15 mouse cellular contexts compared by ENCODE assay signal in genomic region chr9:24878384-24879174, GRCm38 (mm10).
A peak's percentile ranks its signal among the peaks of the same experiment; 100 is the strongest.
DNase-seq lines count a peak whose midpoint lies in the region; ATAC-seq and TF ChIP-seq lines count a peak whose summit lies in the region.
"Had no signal": no experiment of that assay in that cellular context is flagged by ENCODE, and none has a peak within 500 bp of the region (broad histone marks: within the 10 kb centered on the region; RNA-seq: fewer than 3 reads in every experiment).

No protein-coding gene starts in this region.

- ATAC-seq in heart, embryonic 13.5 days (ENCODE audit: extremely low read depth, insufficient number of reproducible peaks, low FRiP score, low TSS enrichment), result no peak
- 0 out of 2 replicates have a peak, but pooled peaks have one; percentile 42 for ATAC-seq in hindbrain, embryonic 15.5 days (ENCODE audit: low FRiP score, low read depth)
- ATAC-seq in cerebellum, adult (ENCODE audit: insufficient number of reproducible peaks, low FRiP score, low TSS enrichment), result no peak
- no peak for ATAC-seq in liver, embryonic 12.5 days

- 58% methylated on average over 8 of the region's 8 CpGs for WGBS in heart, embryonic 13.5 days
- 29% methylated on average over 8 of the region's 8 CpGs for WGBS in forebrain, embryonic 10.5 days
- 21% methylated on average over 8 of the region's 8 CpGs for WGBS in hindbrain, embryonic 15.5 days
- 50% methylated on average over 8 of the region's 8 CpGs for WGBS in liver, embryonic 12.5 days (ENCODE audit: insufficient replicate concordance)

- H3K4me2 ChIP-seq in heart, embryonic 13.5 days, result no peak overlapping the region
- H3K4me2 ChIP-seq in hindbrain, embryonic 15.5 days, result no peak overlapping the region
- H3K4me2 ChIP-seq in liver, embryonic 12.5 days, result no peak overlapping the region
- H3K4me2 ChIP-seq: limb, embryonic 13.5 days had no signal

- peak overlapping the region; percentile 12; the same call in 1 of the 2 replicates for H3K27ac ChIP-seq in heart, embryonic 13.5 days (replicated peaks)
- H3K27ac ChIP-seq in ES-E14 (ENCODE audit: insufficient read depth, low read depth, low read length, poor library complexity, severe bottlenecking), result no peak overlapping the region
- H3K27ac ChIP-seq in forebrain, embryonic 10.5 days, result 0 out of 2 replicates have a peak overlapping the region, but pooled peaks have one; percentile 4
- H3K27ac ChIP-seq in hindbrain, embryonic 15.5 days (replicated peaks), result no peak overlapping the region
- no peak overlapping the region for H3K27ac ChIP-seq in liver, embryonic 12.5 days
- H3K27ac ChIP-seq: left cerebral cortex, adult 2 months; limb, embryonic 13.5 days had no signal

- H3K4me1 ChIP-seq in heart, embryonic 13.5 days, result peaks cover 47% of the 10 kb centered on the region
- peaks cover 4 to 11% of the 10 kb centered on the region in 2 experiments; a peak in 2 of 4 replicates for H3K4me1 ChIP-seq in ES-E14 (ENCODE audit: control insufficient read depth in 2 of 2, insufficient read depth in 2 of 2, low read length in 2 of 2, poor library complexity in 1 of 2)
- H3K4me1 ChIP-seq in forebrain, embryonic 10.5 days, result peaks cover 14% of the 10 kb centered on the region
- no peaks in the 10 kb centered on the region for H3K4me1 ChIP-seq in hindbrain, embryonic 15.5 days (replicated peaks)
- no peaks in the 10 kb centered on the region for H3K4me1 ChIP-seq in liver, embryonic 12.5 days
- H3K4me1 ChIP-seq: limb, embryonic 13.5 days; megakaryocyte, embryonic 14.5 days had no signal

- H3K36me3 ChIP-seq in heart, embryonic 13.5 days, result no peaks in the 10 kb centered on the region
- no peaks in the 10 kb centered on the region for H3K36me3 ChIP-seq in ES-E14 (ENCODE audit: control insufficient read depth, insufficient read depth, low read length, poor library complexity, severe bottlenecking)
- H3K36me3 ChIP-seq in forebrain, embryonic 10.5 days (replicated peaks), result no peaks in the 10 kb centered on the region
- no peaks in the 10 kb centered on the region for H3K36me3 ChIP-seq in hindbrain, embryonic 15.5 days
- H3K36me3 ChIP-seq in liver, embryonic 12.5 days, result no peaks in the 10 kb centered on the region
- H3K36me3 ChIP-seq: limb, embryonic 13.5 days had no signal

- no peaks in the 10 kb centered on the region for H3K9me3 ChIP-seq in heart, embryonic 13.5 days
- no peaks in the 10 kb centered on the region for H3K9me3 ChIP-seq in ES-E14 (ENCODE audit: control insufficient read depth, insufficient read depth, low read depth, low read length)
- H3K9me3 ChIP-seq in forebrain, embryonic 10.5 days, result no peaks in the 10 kb centered on the region
- H3K9me3 ChIP-seq in hindbrain, embryonic 15.5 days, result no peaks in the 10 kb centered on the region
- H3K9me3 ChIP-seq in liver, embryonic 12.5 days (replicated peaks), result no peaks in the 10 kb centered on the region
- H3K9me3 ChIP-seq: limb, embryonic 13.5 days had no signal

- no peaks in the 10 kb centered on the region for H3K27me3 ChIP-seq in heart, embryonic 13.5 days (replicated peaks)
- H3K27me3 ChIP-seq in forebrain, embryonic 10.5 days (ENCODE audit: poor library complexity, severe bottlenecking), result no peaks in the 10 kb centered on the region
- peaks cover 4% of the 10 kb centered on the region for H3K27me3 ChIP-seq in hindbrain, embryonic 15.5 days
- no peaks in the 10 kb centered on the region for H3K27me3 ChIP-seq in liver, embryonic 12.5 days (replicated peaks)
- H3K27me3 ChIP-seq: limb, embryonic 13.5 days; megakaryocyte, embryonic 14.5 days had no signal

- DNase-seq in heart, adult 18-20 months, result no peak
- DNase-seq in ES-E14 (ENCODE audit: low read depth, low spot score), result peak; percentile 19
- no peak for DNase-seq in forebrain, embryonic 10.5 days (ENCODE audit: extremely low spot score, low spot score)
- no peak for DNase-seq in spleen, adult 12 weeks (ENCODE audit: low spot score)
- DNase-seq: heart, postnatal 14 days; kidney, adult 11 months; kidney, postnatal 4 days; lung, adult 18-20 months had no signal

- no peak overlapping the region for H3K9ac ChIP-seq in heart, embryonic 13.5 days
- H3K9ac ChIP-seq in ES-E14 (ENCODE audit: insufficient read depth, low read depth, low read length, poor library complexity, severe bottlenecking), result no peak overlapping the region
- H3K9ac ChIP-seq in hindbrain, embryonic 15.5 days, result no peak overlapping the region
- H3K9ac ChIP-seq in liver, embryonic 12.5 days, result no peak overlapping the region
- H3K9ac ChIP-seq: limb, embryonic 13.5 days had no signal

- H3K4me3 ChIP-seq in heart, embryonic 13.5 days, result no peak overlapping the region
- no peak overlapping the region for H3K4me3 ChIP-seq in ES-E14 (ENCODE audit: insufficient read depth in 1 of 2, low read depth in 1 of 2, low read length in 2 of 2, poor library complexity in 1 of 2, severe bottlenecking in 1 of 2)
- no peak overlapping the region for H3K4me3 ChIP-seq in forebrain, embryonic 10.5 days
- no peak overlapping the region for H3K4me3 ChIP-seq in hindbrain, embryonic 15.5 days
- no peak overlapping the region for H3K4me3 ChIP-seq in liver, embryonic 12.5 days
- H3K4me3 ChIP-seq: left cerebral cortex, adult 2 months; limb, embryonic 13.5 days; megakaryocyte, embryonic 14.5 days had no signal

- in situ Hi-C loops in ES-E14 (cut with MboI; ENCODE audit: low sequenced_read_pairs in 2 of 2, unreplicated experiment in 2 of 2), result no loop called here

TF ChIP-seq in ES-E14, 5 proteins besides CTCF, POLR2A, EP300 and RAD21:
- no peak for TF ChIP-seq ZC3H11A (IDR thresholded peaks at IDR 0.05; ENCODE audit: borderline replicate concordance, low read depth, low read length)
- TF ChIP-seq CHD2 (IDR thresholded peaks at IDR 0.05; ENCODE audit: low read depth, low read length), result no peak
- no peak for TF ChIP-seq HCFC1 (IDR thresholded peaks at IDR 0.05; ENCODE audit: borderline replicate concordance, insufficient read depth, low read length)
- TF ChIP-seq MAFK (IDR thresholded peaks at IDR 0.05; ENCODE audit: insufficient read depth, low read depth, low read length), result no peak
- no peak for TF ChIP-seq ZNF384 (IDR thresholded peaks at IDR 0.05; ENCODE audit: low read depth, low read length)

Comparison
In these comparisons a context has a peak if more than half of its experiments do, and no peak if none do; other contexts are left out.
1. H3K27ac ChIP-seq: peak in heart, embryonic 13.5 days (single experiment) and forebrain, embryonic 10.5 days (single experiment); none in ES-E14 (single experiment), hindbrain, embryonic 15.5 days (single experiment) and liver, embryonic 12.5 days (single experiment).